18 mouse cellular contexts compared by ENCODE assay signal in the genomic region with DNA sequence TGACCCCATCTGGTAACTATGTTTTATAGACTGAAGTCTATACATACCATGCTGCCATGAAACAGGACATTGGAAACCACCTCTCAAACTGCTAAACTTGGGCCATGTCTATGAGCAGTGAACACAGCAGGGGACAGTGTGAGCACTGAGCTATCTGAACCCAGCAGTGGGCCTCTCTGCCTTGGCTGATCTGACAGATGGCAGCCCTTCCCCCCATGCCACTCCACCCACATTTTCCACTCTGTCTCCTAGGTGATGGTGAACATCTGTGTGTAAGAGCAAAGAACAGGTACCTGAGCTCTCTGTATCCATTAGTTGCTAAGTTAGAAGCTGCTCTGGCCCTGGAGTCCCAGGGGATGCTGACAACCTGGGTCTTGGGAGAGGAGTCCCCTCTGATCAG. TPM values are rescaled to one million over a fixed set of nuclear protein-coding genes. Genes with fewer than 3 reads are reported as not detected.
DNase-seq lines count a peak whose midpoint lies in the region; ATAC-seq and TF ChIP-seq lines count a peak whose summit lies in the region.
"Had no signal": no experiment of that assay in that cellular context is flagged by ENCODE, and none has a peak within 500 bp of the region (broad histone marks: within the 10 kb centered on the region; RNA-seq: fewer than 3 reads in every experiment).

No protein-coding gene starts in this region.

- no peaks in the 10 kb centered on the region for H3K36me3 ChIP-seq in stomach, embryonic 14.5 days (ENCODE audit: control insufficient read depth, insufficient read depth, low read length)
- H3K36me3 ChIP-seq in stomach, postnatal 0 days (ENCODE audit: control insufficient read depth, insufficient read depth, low read length): no peaks in the 10 kb centered on the region
- no peaks in the 10 kb centered on the region for H3K36me3 ChIP-seq in liver, embryonic 13.5 days
- no peaks in the 10 kb centered on the region for H3K36me3 ChIP-seq in hindbrain, embryonic 10.5 days
- no peaks in the 10 kb centered on the region for H3K36me3 ChIP-seq in forebrain, embryonic 14.5 days (ENCODE audit: control insufficient read depth, insufficient read depth, low read length)
- H3K36me3 ChIP-seq: G1E; heart, embryonic 13.5 days had no signal

- no peak for DNase-seq in stomach, postnatal 0 days (ENCODE audit: low spot score)
- peak; percentile 20 for DNase-seq in c-Kit-positive CD71-positive TER-119-positive erythroid progenitor cells, embryonic 14.5 days (ENCODE audit: low spot score)
- DNase-seq in liver, embryonic 13.5 days: peak; percentile 62
- DNase-seq in hindbrain, embryonic 10.5 days (ENCODE audit: low spot score): no peak
- DNase-seq in urinary bladder, postnatal 10 days (ENCODE audit: low spot score): no peak
- DNase-seq in forebrain, embryonic 14.5 days (ENCODE audit: low spot score): no peak
- DNase-seq: B cell, adult 2 months; cerebellum, postnatal 10 days; heart, postnatal 4 days; kidney, postnatal 10 days; lung, embryonic 14.5 days; midbrain, embryonic 14.5 days; spleen, adult 18-20 months had no signal

- H3K27ac ChIP-seq in stomach, embryonic 14.5 days (ENCODE audit: low read length): no peak overlapping the region
- H3K27ac ChIP-seq in stomach, postnatal 0 days (replicated peaks): no peak overlapping the region
- peak overlapping the region; percentile 20; the same call in 1 of the 2 replicates for H3K27ac ChIP-seq in liver, embryonic 13.5 days
- H3K27ac ChIP-seq in hindbrain, embryonic 10.5 days: no peak overlapping the region
- no peak overlapping the region for H3K27ac ChIP-seq in forebrain, embryonic 14.5 days (ENCODE audit: low read depth, low read length)
- H3K27ac ChIP-seq: heart, embryonic 13.5 days; macrophage had no signal

- H3K9me3 ChIP-seq in stomach, embryonic 14.5 days (ENCODE audit: control insufficient read depth, low read depth, low read length): no peaks in the 10 kb centered on the region
- H3K9me3 ChIP-seq in stomach, postnatal 0 days (ENCODE audit: control insufficient read depth, low read length): no peaks in the 10 kb centered on the region
- H3K9me3 ChIP-seq in liver, embryonic 13.5 days (replicated peaks): no peaks in the 10 kb centered on the region
- H3K9me3 ChIP-seq in hindbrain, embryonic 10.5 days: no peaks in the 10 kb centered on the region
- no peaks in the 10 kb centered on the region for H3K9me3 ChIP-seq in forebrain, embryonic 14.5 days (replicated peaks; ENCODE audit: control insufficient read depth, low read length)
- H3K9me3 ChIP-seq: G1E; heart, embryonic 13.5 days had no signal

- H3K4me3 ChIP-seq in stomach, embryonic 14.5 days (ENCODE audit: low read depth, low read length): no peak overlapping the region
- H3K4me3 ChIP-seq in stomach, postnatal 0 days (ENCODE audit: low read depth, low read length): no peak overlapping the region
- no peak overlapping the region for H3K4me3 ChIP-seq in liver, embryonic 13.5 days (replicated peaks)
- no peak overlapping the region for H3K4me3 ChIP-seq in hindbrain, embryonic 10.5 days
- H3K4me3 ChIP-seq in forebrain, embryonic 14.5 days (ENCODE audit: low read depth, low read length): no peak overlapping the region
- H3K4me3 ChIP-seq: heart, embryonic 13.5 days had no signal

- no peak for TF ChIP-seq CTCF in stomach, postnatal 0 days (IDR thresholded peaks at IDR 0.05; ENCODE audit: low read depth)

- no peak overlapping the region for H3K4me2 ChIP-seq in stomach, embryonic 14.5 days (replicated peaks; ENCODE audit: low read depth, low read length)
- no peak overlapping the region for H3K4me2 ChIP-seq in stomach, postnatal 0 days (replicated peaks; ENCODE audit: low read depth)
- peak overlapping the region; percentile 36 for H3K4me2 ChIP-seq in liver, embryonic 13.5 days
- H3K4me2 ChIP-seq in forebrain, embryonic 14.5 days (ENCODE audit: low read length): no peak overlapping the region
- H3K4me2 ChIP-seq: heart, embryonic 13.5 days; lung, embryonic 14.5 days had no signal

- no peak for TF ChIP-seq EP300 in stomach, postnatal 0 days (optimal IDR thresholded peaks at IDR 0.05)

- H3K4me1 ChIP-seq in stomach, embryonic 14.5 days (ENCODE audit: control insufficient read depth, insufficient read depth, low read length): peaks cover 4% of the 10 kb centered on the region; the same call in 1 of the 2 replicates
- H3K4me1 ChIP-seq in stomach, postnatal 0 days (replicated peaks; ENCODE audit: control insufficient read depth, insufficient read depth): no peaks in the 10 kb centered on the region; the same call in 1 of the 2 replicates
- H3K4me1 ChIP-seq in liver, embryonic 13.5 days (replicated peaks): peaks cover 40% of the 10 kb centered on the region
- peaks cover 19% of the 10 kb centered on the region for H3K4me1 ChIP-seq in hindbrain, embryonic 10.5 days (replicated peaks)
- H3K4me1 ChIP-seq in forebrain, embryonic 14.5 days (ENCODE audit: control insufficient read depth, insufficient read depth, low read length): no peaks in the 10 kb centered on the region
- H3K4me1 ChIP-seq: heart, embryonic 13.5 days had no signal

- H3K27me3 ChIP-seq in stomach, embryonic 14.5 days (ENCODE audit: control insufficient read depth, insufficient read depth, low read length): no peaks in the 10 kb centered on the region
- H3K27me3 ChIP-seq in stomach, postnatal 0 days (ENCODE audit: control insufficient read depth, insufficient read depth, low read length): no peaks in the 10 kb centered on the region
- H3K27me3 ChIP-seq in liver, embryonic 13.5 days: 0 out of 2 replicates have a peak, but pooled peaks cover 7% of the 10 kb centered on the region
- no peaks in the 10 kb centered on the region for H3K27me3 ChIP-seq in hindbrain, embryonic 10.5 days (ENCODE audit: insufficient read depth, poor library complexity, severe bottlenecking)
- H3K27me3 ChIP-seq in forebrain, embryonic 14.5 days (replicated peaks; ENCODE audit: control insufficient read depth, insufficient read depth, low read length): no peaks in the 10 kb centered on the region
- H3K27me3 ChIP-seq: heart, embryonic 13.5 days had no signal

- H3K9ac ChIP-seq in stomach, embryonic 14.5 days (replicated peaks; ENCODE audit: low read depth, low read length): no peak overlapping the region
- H3K9ac ChIP-seq in stomach, postnatal 0 days (ENCODE audit: low read length): no peak overlapping the region
- H3K9ac ChIP-seq in liver, embryonic 13.5 days: peak overlapping the region; percentile 24; the same call in 1 of the 2 replicates
- H3K9ac ChIP-seq in forebrain, embryonic 14.5 days (ENCODE audit: low read length): no peak overlapping the region
- H3K9ac ChIP-seq: heart, embryonic 13.5 days; lung, embryonic 14.5 days had no signal

- ATAC-seq in stomach, embryonic 14.5 days (ENCODE audit: insufficient number of reproducible peaks, insufficient read depth, low FRiP score, low read depth): peak; percentile 44; the same call in 1 of the 2 replicates
- ATAC-seq in stomach, postnatal 0 days (ENCODE audit: low FRiP score, low TSS enrichment): no peak
- ATAC-seq in liver, embryonic 13.5 days (ENCODE audit: low read depth): peak; percentile 97
- ATAC-seq in forebrain, embryonic 14.5 days: no peak
- ATAC-seq: forebrain, embryonic 16.5 days had no signal

RNA-seq across cellular contexts. Expression of a gene that starts 44.3 kb away (rescaled TPM):
- 4.8 and 7.3 TPM in 2 replicates for polyA plus RNA-seq in stomach, embryonic 14.5 days (2014; fragmentation: Nextera tagmentation; extraction: Ambion mirVana)
- 2.5 and 2.8 TPM in 2 replicates for polyA plus RNA-seq in stomach, postnatal 0 days (2015; fragmentation: Nextera tagmentation; extraction: Ambion mirVana)
- 63.7 and 76.5 TPM in 2 replicates for polyA plus RNA-seq in liver, embryonic 13.5 days (2015; fragmentation: Nextera tagmentation; extraction: Ambion mirVana)
- 2.0 and 2.2 TPM in 2 replicates for polyA plus RNA-seq in hindbrain, embryonic 10.5 days (2016; fragmentation: Nextera tagmentation; extraction: Ambion mirVana)
- 1.9 and 2.9 TPM in 2 replicates for polyA plus RNA-seq in forebrain, embryonic 14.5 days (2014; fragmentation: Nextera tagmentation; extraction: Ambion mirVana)

Comparison
In these comparisons a context has a peak if more than half of its experiments do, and no peak if none do; other contexts are left out.
1. ATAC-seq: peak in stomach, embryonic 14.5 days (single experiment) and liver, embryonic 13.5 days (single experiment); none in stomach, postnatal 0 days (single experiment) and forebrain, embryonic 14.5 days (single experiment).
2. DNase-seq: peak in c-Kit-positive CD71-positive TER-119-positive erythroid progenitor cells, embryonic 14.5 days (single experiment) and liver, embryonic 13.5 days (single experiment); none in stomach, postnatal 0 days (single experiment), hindbrain, embryonic 10.5 days (single experiment), urinary bladder, postnatal 10 days (single experiment) and forebrain, embryonic 14.5 days (single experiment).